Mouse (Mus musculus) small intestine, adult 2 months (tissue): ENCODE data around the gene D17H6S53E. TPM values are rescaled to one million over a fixed set of nuclear protein-coding genes. Genes with fewer than 3 reads are reported as not detected.

ENCODE experiments used
- H3K27ac ChIP-seq: fragments of 200-500 bp; 2 replicates; pipeline ENCODE4 v1.5.1; 2012; ENCODE audit warnings: low read depth, low read length, control low read depth, inconsistent platforms; ENCODE audit not compliant: insufficient read depth
- H3K27me3 ChIP-seq: fragments of 200-500 bp; 2 replicates; pipeline ENCODE4 v1.6.1; 2012; ENCODE audit warnings: mild to moderate bottlenecking, moderate library complexity, low read length, inconsistent platforms; ENCODE audit not compliant: control insufficient read depth, insufficient read depth
- H3K36me3 ChIP-seq: fragments of 200-500 bp; 2 replicates; pipeline ENCODE4 v1.6.1; 2012; ENCODE audit warnings: mild to moderate bottlenecking, low read length, control low read depth, inconsistent platforms; ENCODE audit not compliant: control insufficient read depth, insufficient read depth
- H3K4me1 ChIP-seq: fragments of 200-500 bp; 2 replicates; pipeline ENCODE4 v1.6.1; 2012; ENCODE audit warnings: low read length, inconsistent platforms, mixed read lengths; ENCODE audit not compliant: control insufficient read depth, insufficient read depth, insufficient read length
- H3K4me3 ChIP-seq: fragments of 200-500 bp; 2 replicates; pipeline ENCODE4 v1.5.1; 2012; ENCODE audit warnings: low read depth, mild to moderate bottlenecking, control low read depth, inconsistent platforms, low read length, moderate library complexity
- CTCF ChIP-seq: fragments of 200-500 bp; IDR thresholded peaks from 2 replicates; pipeline ENCODE4 v1.5.1; 2012; ENCODE audit warnings: low read depth, mild to moderate bottlenecking, control low read depth, inconsistent platforms, low read length, moderate library complexity, mixed read lengths; ENCODE audit not compliant: insufficient replicate concordance, insufficient read length; ENCODE audit errors: extremely low read depth
- POLR2A ChIP-seq: fragments of 200-500 bp; IDR thresholded peaks from 2 replicates; pipeline ENCODE4 v1.6.1; 2012; ENCODE audit warnings: low read depth, mild to moderate bottlenecking, control low read depth, inconsistent platforms, low read length, moderate library complexity
- WGBS: fragments of 180-500 bp; shearing (Covaris S2); methylation state at CpG from one replicate; pipeline ENCODE4 v1.1.7; 2018; 5-methylcytosine and 5-hydroxymethylcytosine counted together
- polyA plus RNA-seq: library from polyadenylated mRNA; depleted of rRNA; stranded (reverse); fragments of >200 nt; gene quantifications from 2 replicates; pipeline ENCODE4 v1.2.3, GENCODE M21; 2012

D17H6S53E gene
- polyA plus RNA-seq, 1 experiment, result 16.2 TPM

- H3K4me1 ChIP-seq, result no peaks in the 10 kb centered on the region
- H3K27ac ChIP-seq, result no peak overlapping the region
- 92% methylated on average over 12 of the region's 12 CpGs for WGBS
- no peak overlapping the region for H3K4me3 ChIP-seq
- H3K36me3 ChIP-seq, result peaks cover 96% of the 10 kb centered on the region
- no peak for TF ChIP-seq POLR2A
- TF ChIP-seq CTCF, result no peak
- H3K27me3 ChIP-seq, result no peaks in the 10 kb centered on the region
Observed at GRCm38 (mm10) chr17:35155451-35155850, 29.3 kb downstream of the D17H6S53E start.

- TF ChIP-seq POLR2A (no peak), CTCF (no peak)
- no peaks in the 10 kb centered on the region for H3K27me3 ChIP-seq
- no peak overlapping the region for H3K27ac ChIP-seq
- no peaks in the 10 kb centered on the region for H3K4me1 ChIP-seq
- H3K36me3 ChIP-seq, result peaks cover 98% of the 10 kb centered on the region
- 87% methylated on average over 33 of the region's 33 CpGs for WGBS
- no peak overlapping the region for H3K4me3 ChIP-seq
Observed at GRCm38 (mm10) chr17:35156461-35157200, 30.5 kb downstream of the D17H6S53E start.

- H3K27ac ChIP-seq, result no peak overlapping the region
- no peaks in the 10 kb centered on the region for H3K27me3 ChIP-seq
- H3K36me3 ChIP-seq, result peaks cover 99% of the 10 kb centered on the region
- WGBS, result 90% methylated on average over 8 of the region's 8 CpGs
- no peaks in the 10 kb centered on the region for H3K4me1 ChIP-seq
- no peak overlapping the region for H3K4me3 ChIP-seq
- no peak for TF ChIP-seq CTCF
- TF ChIP-seq POLR2A, result no peak
Observed at GRCm38 (mm10) chr17:35157254-35157653, 31.1 kb downstream of the D17H6S53E start.

GRCm38 (mm10) chr17:35157661-35158175 lies 31.5 kb downstream of the D17H6S53E start:
- no peak overlapping the region for H3K27ac ChIP-seq
- TF ChIP-seq CTCF (no peak), POLR2A (no peak)
- no peak overlapping the region for H3K4me3 ChIP-seq
- WGBS, result 90% methylated on average over 8 of the region's 8 CpGs
- H3K4me1 ChIP-seq, result peaks cover 1% of the 10 kb centered on the region; the same call in 1 of the 2 replicates
- H3K27me3 ChIP-seq, result no peaks in the 10 kb centered on the region
- peaks cover 94% of the 10 kb centered on the region for H3K36me3 ChIP-seq

GRCm38 (mm10) chr17:35158850-35159593 lies 32.8 kb downstream of the D17H6S53E start:
- WGBS, result 92% methylated on average over 16 of the region's 16 CpGs
- Histone ChIP-seq H3K27me3 (no peaks in the 10 kb centered on the region), H3K36me3 (peaks cover 81% of the 10 kb centered on the region), H3K4me3 (no peak overlapping the region), H3K27ac (no peak overlapping the region), H3K4me1 (peaks cover 4% of the 10 kb centered on the region; the same call in 1 of the 2 replicates)
- no peak for TF ChIP-seq POLR2A
- TF ChIP-seq CTCF, result no peak

- WGBS, result 83% methylated on average over 7 of the region's 7 CpGs
- peaks cover 75% of the 10 kb centered on the region for H3K36me3 ChIP-seq
- no peak overlapping the region for H3K27ac ChIP-seq
- H3K4me1 ChIP-seq, result peaks cover 4% of the 10 kb centered on the region; the same call in 1 of the 2 replicates
- no peak for TF ChIP-seq CTCF
- TF ChIP-seq POLR2A, result no peak
- no peak overlapping the region for H3K4me3 ChIP-seq
- no peaks in the 10 kb centered on the region for H3K27me3 ChIP-seq
Observed at GRCm38 (mm10) chr17:35159638-35160037, 33.5 kb downstream of the D17H6S53E start.

- TF ChIP-seq CTCF, result no peak
- no peak for TF ChIP-seq POLR2A
- H3K27me3 ChIP-seq, result no peaks in the 10 kb centered on the region
- no peak overlapping the region for H3K4me3 ChIP-seq
- H3K27ac ChIP-seq, result no peak overlapping the region
- peaks cover 57% of the 10 kb centered on the region for H3K36me3 ChIP-seq
- H3K4me1 ChIP-seq, result peaks cover 9% of the 10 kb centered on the region; the same call in 1 of the 2 replicates
- 76% methylated on average over 11 of the region's 11 CpGs for WGBS
Observed at GRCm38 (mm10) chr17:35161421-35161820, 35.2 kb downstream of the D17H6S53E start.
